Mouse (Mus musculus) intestine, postnatal 0 days (tissue): Measurements from ENCODE around the gene Ube2t. TPM values are rescaled to one million over a fixed set of nuclear protein-coding genes. Genes with fewer than 3 reads are reported as not detected.

Experiments used
- ATAC-seq: fragments of 200-750 bp; cut with Nextera tagmentation; 2 replicates; pipeline ENCODE4 v1.8.0; 2017; ENCODE audit warnings: mild to moderate bottlenecking, moderate TSS enrichment, moderate library complexity
- H3K27ac ChIP-seq: fragments of 300-500 bp; sonication (generic); 2 replicates; pipeline ENCODE4 v1.5.1; 2014; ENCODE audit warnings: mild to moderate bottlenecking, low read depth, low read length, moderate library complexity
- H3K27me3 ChIP-seq: fragments of 300-500 bp; sonication (generic); replicated peaks from 2 replicates; pipeline ENCODE4 v1.6.1; 2014; ENCODE audit warnings: low read length, mixed read lengths; ENCODE audit not compliant: control insufficient read depth, insufficient read depth
- H3K36me3 ChIP-seq: fragments of 300-500 bp; sonication (generic); 2 replicates; pipeline ENCODE4 v1.6.1; 2014; ENCODE audit warnings: mild to moderate bottlenecking, moderate library complexity; ENCODE audit not compliant: control insufficient read depth, insufficient read depth
- H3K4me1 ChIP-seq: fragments of 300-500 bp; sonication (generic); replicated peaks from 2 replicates; pipeline ENCODE4 v1.6.1; 2014; ENCODE audit warnings: antibody characterized with exemption, low read length, mixed read lengths; ENCODE audit not compliant: control insufficient read depth, insufficient read depth
- H3K4me2 ChIP-seq: fragments of 300-500 bp; sonication (generic); replicated peaks from 2 replicates; pipeline ENCODE4 v1.6.1; 2014; ENCODE audit warnings: low read depth, mild to moderate bottlenecking, moderate library complexity
- H3K4me3 ChIP-seq: fragments of 300-500 bp; sonication (generic); 2 replicates; pipeline ENCODE4 v1.5.1; 2014; ENCODE audit warnings: low read depth, low read length
- H3K9ac ChIP-seq: fragments of 300-500 bp; sonication (generic); 2 replicates; pipeline ENCODE4 v1.6.1; 2014; ENCODE audit warnings: mild to moderate bottlenecking, low read depth, low read length
- H3K9me3 ChIP-seq: fragments of 300-500 bp; sonication (generic); 2 replicates; pipeline ENCODE4 v1.6.1; 2016; ENCODE audit warnings: mixed run types; ENCODE audit not compliant: control insufficient read depth
- CTCF ChIP-seq: sonication (generic); IDR thresholded peaks from 2 replicates; pipeline ENCODE4 v1.5.1; 2016; ENCODE audit warnings: low read depth, mild to moderate bottlenecking, control low read depth, antibody characterized with exemption, moderate library complexity
- WGBS: fragments of 180-500 bp; shearing (Covaris S2); extraction: QIAGEN DNeasy Blood & Tissue Kit; methylation state at CpG from one replicate; pipeline ENCODE4 v1.1.7; 2014; 5-methylcytosine and 5-hydroxymethylcytosine counted together
- polyA plus RNA-seq: library from polyadenylated mRNA; unstranded; fragments of >200 nt; fragmentation: Nextera tagmentation; extraction: Ambion mirVana; gene quantifications from 2 replicates; pipeline ENCODE4 v1.2.1, GENCODE M21; 2015

Ube2t gene
- polyA plus RNA-seq, 1 experiment from 2014 or later = 12.3 TPM

DNA sequence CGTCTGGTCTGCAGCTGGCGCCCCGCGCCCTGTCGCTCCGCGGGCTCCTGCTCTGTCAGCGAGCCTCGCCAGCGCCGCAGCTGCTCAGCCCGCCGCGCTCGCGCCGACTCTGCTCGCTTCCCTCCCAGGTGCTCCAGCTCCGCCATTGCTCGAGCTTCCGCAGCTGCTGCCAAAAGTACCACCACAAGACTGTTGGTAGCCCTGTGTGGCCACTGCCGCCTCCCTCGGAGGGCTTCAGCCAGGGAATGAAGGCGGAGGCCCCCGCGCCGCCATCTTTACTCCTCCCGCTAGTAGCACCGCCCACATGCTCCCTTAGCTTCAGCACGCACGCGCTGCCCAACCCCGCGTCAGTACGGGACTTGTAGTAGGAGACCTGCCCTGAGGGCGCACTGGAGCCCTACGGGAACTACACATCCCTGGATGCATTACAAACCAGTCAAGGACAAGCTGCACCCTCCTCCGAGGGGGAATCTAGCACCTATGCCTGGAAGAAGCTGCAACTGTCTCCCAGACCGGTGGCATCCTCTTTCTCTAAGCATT lies 6.7 kb upstream of the Ube2t start, which contains the start of gene Ppp1r12b:
TSS of gene Ppp1r12b (minus strand) at position 306 of the 540 bp plus-strand sequence.
- 1% methylated on average over 38 of the region's 39 CpGs for WGBS
- TF ChIP-seq CTCF = peak; percentile 61
- peak; percentile 97 for ATAC-seq
- Histone ChIP-seq H3K9me3 (no peaks in the 10 kb centered on the region), H3K4me2 (peak within 1 kb of the TSS; percentile 80), H3K4me3 (peak within 1 kb of the TSS; percentile 93), H3K4me1 (peaks cover 7% of the 10 kb centered on the region; the same call in 1 of the 2 replicates), H3K9ac (peak within 1 kb of the TSS; percentile 72), H3K27me3 (no peaks in the 10 kb centered on the region), H3K36me3 (no peaks in the 10 kb centered on the region), H3K27ac (peak within 1 kb of the TSS; percentile 64; the same call in 1 of the 2 replicates)

DNA sequence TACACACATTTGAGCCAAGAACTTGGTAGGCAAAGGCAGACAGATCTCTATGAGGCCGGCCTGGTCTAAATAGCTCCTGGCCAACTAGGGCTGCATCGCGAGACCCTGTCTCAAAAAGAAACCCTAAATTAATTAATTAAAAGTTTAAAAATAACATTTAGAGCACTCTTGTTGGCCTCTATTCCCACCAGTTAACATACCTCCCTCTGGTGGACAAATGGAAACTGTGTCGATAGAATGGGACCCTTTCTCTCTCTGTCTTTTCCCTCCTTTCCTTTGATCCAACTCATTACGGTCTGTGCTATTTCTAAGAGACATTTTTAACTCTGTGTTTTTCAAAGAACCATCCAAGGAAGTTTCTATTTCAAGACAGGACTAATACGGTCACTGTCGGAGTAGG lies 1.7 kb upstream of the Ube2t start:
- no peak for ATAC-seq
- peak; percentile 64 for TF ChIP-seq CTCF
- Histone ChIP-seq H3K9me3 (no peaks in the 10 kb centered on the region), H3K4me3 (no peak overlapping the region), H3K9ac (no peak overlapping the region), H3K27ac (no peak overlapping the region), H3K27me3 (no peaks in the 10 kb centered on the region), H3K36me3 (no peaks in the 10 kb centered on the region), H3K4me2 (no peak overlapping the region), H3K4me1 (no peaks in the 10 kb centered on the region)
- WGBS = 65% methylated on average over 7 of the region's 7 CpGs

DNA sequence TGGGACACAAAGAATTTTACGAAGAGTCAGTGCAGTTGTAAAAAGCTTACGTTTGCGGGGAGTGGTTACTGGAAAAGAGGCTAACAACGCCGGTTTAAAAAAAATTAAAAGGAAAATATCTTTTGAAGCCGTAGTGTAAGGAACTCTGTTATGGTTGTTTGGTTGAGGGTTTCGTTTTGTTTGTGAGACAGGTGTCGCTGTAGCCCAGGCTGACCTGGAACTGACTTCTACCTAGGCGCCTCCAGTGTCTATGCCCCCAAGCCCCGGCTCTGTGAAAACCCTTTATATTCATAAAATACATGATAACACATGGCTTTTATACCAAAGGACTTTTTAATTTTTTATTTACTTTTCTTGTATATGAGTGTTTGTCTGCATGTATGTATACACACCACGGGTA lies 456 bp downstream of the Ube2t start:
- Histone ChIP-seq H3K27me3 (no peaks in the 10 kb centered on the region), H3K36me3 (no peaks in the 10 kb centered on the region), H3K4me3 (peak overlapping the region; percentile 81), H3K9ac (peak overlapping the region; percentile 57), H3K4me2 (peak overlapping the region; percentile 75), H3K4me1 (no peaks in the 10 kb centered on the region), H3K27ac (no peak overlapping the region), H3K9me3 (no peaks in the 10 kb centered on the region)
- peak; percentile 59 for ATAC-seq
- 2% methylated on average over 11 of the region's 11 CpGs for WGBS
- TF ChIP-seq CTCF = peak; percentile 62

DNA sequence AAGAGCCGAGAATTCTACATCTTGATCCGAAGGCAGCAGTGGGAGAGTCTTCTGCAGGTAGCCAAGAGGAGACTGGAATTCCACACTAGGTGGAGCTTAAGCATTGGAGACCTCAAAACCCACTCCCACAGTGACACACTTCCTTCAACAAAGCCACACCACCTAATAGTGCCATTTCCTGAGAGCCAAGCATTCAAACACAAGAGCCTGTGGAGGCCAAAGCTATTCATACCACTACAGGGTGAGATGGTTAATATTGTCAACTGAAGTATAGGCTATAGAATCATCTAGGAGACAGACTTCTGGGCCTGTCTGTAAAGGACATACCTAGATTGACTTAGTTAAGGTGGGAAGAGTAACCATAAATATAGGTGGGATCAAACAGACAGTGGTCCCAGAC lies 3.1 kb downstream of the Ube2t start:
- 95% methylated on average over 2 of the region's 2 CpGs for WGBS
- Histone ChIP-seq H3K9me3 (no peaks in the 10 kb centered on the region), H3K4me1 (no peaks in the 10 kb centered on the region), H3K4me2 (no peak overlapping the region), H3K27me3 (no peaks in the 10 kb centered on the region), H3K36me3 (0 out of 2 replicates have a peak, but pooled peaks cover 12% of the 10 kb centered on the region), H3K27ac (no peak overlapping the region), H3K9ac (no peak overlapping the region), H3K4me3 (no peak overlapping the region)
- ATAC-seq = no peak
- no peak for TF ChIP-seq CTCF

DNA sequence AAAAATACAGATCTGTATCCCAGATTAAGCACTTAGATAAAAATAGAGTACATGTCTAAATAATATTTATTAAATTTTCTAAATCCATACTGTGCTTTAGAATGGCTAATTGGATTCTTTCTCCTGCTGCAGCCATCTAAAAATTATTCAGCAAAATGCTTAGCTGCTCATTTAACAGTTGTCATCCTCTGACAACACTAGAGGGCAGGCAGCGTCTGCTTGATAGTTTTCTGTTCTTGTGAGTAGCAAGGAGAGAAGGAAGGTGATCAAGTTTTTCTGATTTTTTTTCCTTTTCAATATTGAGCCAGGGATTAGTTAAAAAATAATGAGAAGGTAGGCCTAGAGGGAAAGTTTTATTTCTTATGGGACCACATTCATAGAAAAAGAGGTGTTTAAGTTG lies 10.6 kb downstream of the Ube2t start:
- 71% methylated on average over 1 of the region's 1 CpGs for WGBS

DNA sequence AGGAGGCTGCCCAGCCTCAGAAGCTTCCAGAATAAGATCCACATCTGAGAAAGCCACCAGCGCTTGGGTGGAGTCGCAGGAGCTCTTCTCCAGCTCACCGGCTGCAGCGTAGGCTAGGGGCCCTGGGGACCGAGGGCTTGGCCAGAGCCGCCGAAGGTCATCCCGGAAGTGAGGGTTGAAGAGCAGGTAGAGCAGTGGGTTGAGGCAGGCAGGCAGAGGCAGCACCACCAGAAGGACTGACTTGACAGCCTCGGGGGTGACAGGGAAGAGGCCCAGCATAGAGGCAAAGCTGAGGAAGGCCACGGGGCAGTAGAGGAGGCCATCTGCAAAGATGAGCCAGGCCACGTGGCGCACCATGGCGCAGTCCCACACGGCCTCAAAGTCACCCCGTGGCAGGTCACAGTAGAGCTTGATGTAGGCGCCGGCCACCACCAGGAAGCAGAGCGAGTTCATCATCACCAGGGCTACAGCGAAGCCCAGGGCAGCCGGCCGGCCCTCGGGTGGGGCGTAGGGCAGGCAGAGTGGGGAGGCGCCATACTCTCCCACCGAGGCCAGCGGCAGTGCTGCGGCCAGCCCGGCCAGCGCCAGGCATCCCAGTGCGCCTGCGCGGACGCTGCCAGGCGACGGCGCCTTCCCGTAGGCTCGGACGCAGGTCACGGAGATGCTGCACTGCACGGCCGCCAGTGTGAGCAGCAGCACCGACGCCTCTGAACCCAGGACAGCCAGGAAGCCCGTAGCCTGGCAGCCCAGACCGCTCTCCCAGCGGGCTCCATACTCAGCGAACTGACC lies 25.0 kb downstream of the Ube2t start:
- 28% methylated on average over 48 of the region's 48 CpGs for WGBS
- peak overlapping the region; percentile 11; the same call in 1 of the 2 replicates for H3K9ac ChIP-seq
- no peaks in the 10 kb centered on the region for H3K36me3 ChIP-seq
- H3K9me3 ChIP-seq = no peaks in the 10 kb centered on the region
- peak; percentile 31; the same call in 1 of the 2 replicates for ATAC-seq
- no peaks in the 10 kb centered on the region; the same call in 1 of the 2 replicates for H3K4me1 ChIP-seq
- peak overlapping the region; percentile 68 for H3K4me2 ChIP-seq
- peak overlapping the region; percentile 27 for H3K4me3 ChIP-seq
- TF ChIP-seq CTCF = no peak
- no peaks in the 10 kb centered on the region; the same call in 1 of the 2 replicates for H3K27me3 ChIP-seq
- no peak overlapping the region for H3K27ac ChIP-seq

More for the DNA sequence above, 10.6 kb downstream of the Ube2t start:
- H3K9me3 ChIP-seq = no peaks in the 10 kb centered on the region
- H3K36me3 ChIP-seq = peaks cover 16% of the 10 kb centered on the region
- H3K9ac ChIP-seq = no peak overlapping the region
- H3K27me3 ChIP-seq = no peaks in the 10 kb centered on the region
- ATAC-seq = no peak
- peak; percentile 56 for TF ChIP-seq CTCF
- no peak overlapping the region for H3K4me2 ChIP-seq
- H3K4me1 ChIP-seq = no peaks in the 10 kb centered on the region
- H3K27ac ChIP-seq = no peak overlapping the region
- H3K4me3 ChIP-seq = no peak overlapping the region
